Mouse (Mus musculus): ENCODE measurements around the gene Tgfb2.

Tgfb2 gene

GRCm38 (mm10) chr1:186581114-186581513 is 124.7 kb downstream of the Tgfb2 start:
- no peak for DNase-seq

- DNase-seq, result no peak
Observed at GRCm38 (mm10) chr1:186577302-186577701, 128.5 kb downstream of the Tgfb2 start.

- no peak for DNase-seq
Observed at GRCm38 (mm10) chr1:186575629-186576028, 130.2 kb downstream of the Tgfb2 start.

GRCm38 (mm10) chr1:186575074-186575473 is 130.7 kb downstream of the Tgfb2 start:
- DNase-seq, result no peak
